Mouse (Mus musculus) small intestine, adult 2 months (tissue): ENCODE measurements around the gene Herpud1. TPM values are rescaled to one million over a fixed set of nuclear protein-coding genes. Genes with fewer than 3 reads are reported as not detected.

Source experiments
- H3K27ac ChIP-seq: fragments of 200-500 bp; 2 replicates; pipeline ENCODE4 v1.5.1; 2012; ENCODE audit warnings: low read depth, low read length, control low read depth, inconsistent platforms; ENCODE audit not compliant: insufficient read depth
- H3K27me3 ChIP-seq: fragments of 200-500 bp; 2 replicates; pipeline ENCODE4 v1.6.1; 2012; ENCODE audit warnings: mild to moderate bottlenecking, moderate library complexity, low read length, inconsistent platforms; ENCODE audit not compliant: control insufficient read depth, insufficient read depth
- H3K36me3 ChIP-seq: fragments of 200-500 bp; 2 replicates; pipeline ENCODE4 v1.6.1; 2012; ENCODE audit warnings: mild to moderate bottlenecking, low read length, control low read depth, inconsistent platforms; ENCODE audit not compliant: control insufficient read depth, insufficient read depth
- H3K4me1 ChIP-seq: fragments of 200-500 bp; 2 replicates; pipeline ENCODE4 v1.6.1; 2012; ENCODE audit warnings: low read length, inconsistent platforms, mixed read lengths; ENCODE audit not compliant: control insufficient read depth, insufficient read depth, insufficient read length
- H3K4me3 ChIP-seq: fragments of 200-500 bp; 2 replicates; pipeline ENCODE4 v1.5.1; 2012; ENCODE audit warnings: low read depth, mild to moderate bottlenecking, control low read depth, inconsistent platforms, low read length, moderate library complexity
- CTCF ChIP-seq: fragments of 200-500 bp; IDR thresholded peaks from 2 replicates; pipeline ENCODE4 v1.5.1; 2012; ENCODE audit warnings: low read depth, mild to moderate bottlenecking, control low read depth, inconsistent platforms, low read length, moderate library complexity, mixed read lengths; ENCODE audit not compliant: insufficient replicate concordance, insufficient read length; ENCODE audit errors: extremely low read depth
- POLR2A ChIP-seq: fragments of 200-500 bp; IDR thresholded peaks from 2 replicates; pipeline ENCODE4 v1.6.1; 2012; ENCODE audit warnings: low read depth, mild to moderate bottlenecking, control low read depth, inconsistent platforms, low read length, moderate library complexity
- WGBS: fragments of 180-500 bp; shearing (Covaris S2); methylation state at CpG from one replicate; pipeline ENCODE4 v1.1.7; 2018; 5-methylcytosine and 5-hydroxymethylcytosine counted together
- polyA plus RNA-seq: library from polyadenylated mRNA; depleted of rRNA; stranded (reverse); fragments of >200 nt; gene quantifications from 2 replicates; pipeline ENCODE4 v1.2.3, GENCODE M21; 2012; rRNA removed

Gene Herpud1
- polyA plus RNA-seq = 302 and 331 TPM in 2 replicates

- peak within 1 kb of the TSS; percentile 97 for H3K27ac ChIP-seq
These were observed at the start of gene Herpud1 for GRCm38 (mm10) chr8:94386214-94387026. Gene Herpud1, plus strand, starts transcription at chr8:94386438.

DNA sequence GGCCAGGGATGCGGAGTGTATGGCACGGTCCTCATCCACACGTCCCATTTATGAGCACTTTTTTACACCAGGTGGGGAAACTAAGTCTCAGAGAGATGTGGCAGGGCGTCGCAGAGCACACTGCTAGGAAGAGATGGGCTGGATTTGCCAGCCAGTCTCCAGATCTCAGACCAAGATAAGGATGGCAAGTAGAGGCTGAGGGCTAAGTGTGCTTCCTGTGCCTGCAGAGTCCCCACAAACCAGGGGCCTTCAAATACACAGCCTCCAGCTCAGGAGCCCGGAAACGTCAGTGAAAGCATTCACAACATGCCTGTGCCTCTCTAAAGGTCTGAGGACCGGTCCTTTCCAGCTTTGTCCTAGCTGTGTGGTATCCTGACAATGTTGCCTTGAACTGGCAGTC is 48.7 kb upstream of the Herpud1 start:
- WGBS = 83% methylated on average over 8 of the region's 8 CpGs
- Histone ChIP-seq H3K27ac (no peak overlapping the region), H3K4me1 (peaks cover 13% of the 10 kb centered on the region), H3K27me3 (no peaks in the 10 kb centered on the region), H3K4me3 (no peak overlapping the region), H3K36me3 (no peaks in the 10 kb centered on the region)
- TF ChIP-seq POLR2A (no peak), CTCF (no peak)

More at GRCm38 (mm10) chr8:94386214-94387026, at the start of gene Herpud1:
- Histone ChIP-seq H3K36me3 (peaks cover 23% of the 10 kb centered on the region), H3K4me1 (peaks cover 5% of the 10 kb centered on the region; the same call in 1 of the 2 replicates), H3K27me3 (no peaks in the 10 kb centered on the region), H3K4me3 (peak within 1 kb of the TSS; percentile 80)
- TF ChIP-seq POLR2A (peak; percentile 89), CTCF (no peak)
- WGBS = under 1% methylated on average over 65 of the region's 65 CpGs

DNA sequence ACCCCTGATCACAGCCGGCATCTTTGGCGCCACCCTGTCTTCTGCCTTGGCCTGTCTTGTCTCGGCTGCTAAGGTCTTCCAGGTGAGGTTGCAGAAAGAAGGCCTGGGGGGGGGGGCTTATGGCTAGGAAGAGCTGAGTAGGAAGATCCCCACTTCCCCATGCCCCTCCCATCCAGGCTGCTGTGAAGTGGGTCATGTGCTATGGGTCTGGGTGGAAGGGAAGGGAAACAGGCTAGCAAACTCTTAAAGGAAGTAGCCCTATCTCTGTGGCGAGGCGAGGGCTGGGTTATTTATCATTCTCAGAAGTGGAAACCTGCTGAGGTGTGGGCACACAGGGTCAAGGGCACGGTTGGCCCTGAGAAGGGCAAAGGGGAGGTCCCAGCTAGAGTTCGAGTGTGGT is 45.4 kb upstream of the Herpud1 start:
- no peak overlapping the region for H3K4me3 ChIP-seq
- H3K36me3 ChIP-seq = no peaks in the 10 kb centered on the region
- 56% methylated on average over 7 of the region's 7 CpGs for WGBS
- H3K27me3 ChIP-seq = no peaks in the 10 kb centered on the region
- peaks cover 13% of the 10 kb centered on the region for H3K4me1 ChIP-seq
- H3K27ac ChIP-seq = no peak overlapping the region; the same call in 1 of the 2 replicates
- TF ChIP-seq CTCF = no peak
- no peak; the same call in 1 of the 2 replicates for TF ChIP-seq POLR2A

GRCm38 (mm10) chr8:94342691-94343090 is 43.5 kb upstream of the Herpud1 start:
- 88% methylated on average over 10 of the region's 10 CpGs for WGBS
- no peaks in the 10 kb centered on the region for H3K27me3 ChIP-seq
- H3K27ac ChIP-seq = no peak overlapping the region
- no peak for TF ChIP-seq CTCF
- TF ChIP-seq POLR2A = no peak
- H3K4me1 ChIP-seq = peaks cover 16% of the 10 kb centered on the region
- H3K4me3 ChIP-seq = no peak overlapping the region
- no peaks in the 10 kb centered on the region for H3K36me3 ChIP-seq

- Histone ChIP-seq H3K4me3 (no peak overlapping the region), H3K4me1 (peaks cover 16% of the 10 kb centered on the region), H3K27me3 (no peaks in the 10 kb centered on the region), H3K27ac (no peak overlapping the region), H3K36me3 (no peaks in the 10 kb centered on the region)
- WGBS = 7% methylated on average over 6 of the region's 6 CpGs
- TF ChIP-seq POLR2A (no peak), CTCF (peak; percentile 28; the same call in 1 of the 2 replicates)
These were observed 42.9 kb upstream of the Herpud1 start for GRCm38 (mm10) chr8:94343290-94343689.

DNA sequence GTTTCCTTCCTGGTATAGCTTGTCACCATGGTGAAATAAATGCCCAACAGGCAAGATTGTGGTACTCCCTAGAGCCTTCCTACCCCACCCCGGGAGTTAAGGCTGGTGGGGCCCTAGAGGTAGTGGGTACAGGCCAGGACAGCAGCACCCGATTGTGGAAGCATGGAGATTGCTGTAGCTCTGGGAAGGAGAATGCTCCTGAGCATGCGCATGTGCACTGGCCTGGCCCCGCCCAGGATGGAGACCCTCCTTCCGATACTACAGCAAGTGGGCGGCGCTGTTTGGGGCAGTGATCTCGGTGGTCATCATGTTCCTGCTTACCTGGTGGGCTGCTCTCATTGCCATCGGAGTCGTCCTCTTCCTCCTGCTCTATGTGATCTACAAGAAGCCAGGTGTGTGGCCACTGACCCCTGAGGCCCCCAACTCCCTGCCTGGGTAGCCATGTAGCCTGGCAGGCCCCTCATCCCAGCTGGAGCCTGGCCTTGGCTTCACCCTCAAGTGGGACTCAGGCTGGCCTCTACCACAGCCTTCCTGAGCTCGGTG is 42.4 kb upstream of the Herpud1 start:
- no peak overlapping the region for H3K27ac ChIP-seq
- TF ChIP-seq CTCF = no peak
- TF ChIP-seq POLR2A = no peak
- H3K4me1 ChIP-seq = peaks cover 16% of the 10 kb centered on the region
- no peaks in the 10 kb centered on the region for H3K36me3 ChIP-seq
- H3K4me3 ChIP-seq = no peak overlapping the region
- 90% methylated on average over 11 of the region's 11 CpGs for WGBS
- H3K27me3 ChIP-seq = no peaks in the 10 kb centered on the region

DNA sequence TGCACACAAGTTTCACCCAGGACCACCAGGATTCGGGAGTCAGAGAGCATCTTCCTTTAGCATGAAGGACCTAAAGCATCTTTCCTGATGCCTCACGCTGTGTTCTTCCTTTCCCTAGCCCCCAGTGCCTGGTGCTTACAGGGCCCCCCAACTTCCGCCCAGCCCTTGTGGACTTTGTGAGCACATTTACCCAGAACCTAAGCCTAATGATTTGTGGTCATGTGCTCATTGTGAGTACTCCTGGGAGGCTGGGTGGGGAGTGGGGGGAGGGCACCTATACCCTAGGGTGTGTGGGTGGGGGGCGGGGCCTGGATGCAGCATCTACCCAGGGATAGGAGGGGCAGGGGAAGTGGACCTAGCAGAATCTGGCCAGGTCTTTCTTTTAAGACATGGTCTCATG is 40.6 kb upstream of the Herpud1 start:
- Histone ChIP-seq H3K36me3 (no peaks in the 10 kb centered on the region), H3K4me3 (no peak overlapping the region), H3K4me1 (peaks cover 13% of the 10 kb centered on the region), H3K27me3 (no peaks in the 10 kb centered on the region), H3K27ac (no peak overlapping the region)
- TF ChIP-seq POLR2A (no peak), CTCF (no peak)
- WGBS = 68% methylated on average over 4 of the region's 4 CpGs
